Mouse (Mus musculus) c-Kit-positive CD71-positive TER-119-negative erythroid progenitor cells, embryonic 14.5 days (primary cell): ENCODE measurements around the gene Atp1a4.

ENCODE experiments used
- DNase-seq: peaks from one replicate; pipeline ENCODE4 v3.0.0-alpha.2; 2013; ENCODE audit warnings: low read depth

Gene Atp1a4

DNA sequence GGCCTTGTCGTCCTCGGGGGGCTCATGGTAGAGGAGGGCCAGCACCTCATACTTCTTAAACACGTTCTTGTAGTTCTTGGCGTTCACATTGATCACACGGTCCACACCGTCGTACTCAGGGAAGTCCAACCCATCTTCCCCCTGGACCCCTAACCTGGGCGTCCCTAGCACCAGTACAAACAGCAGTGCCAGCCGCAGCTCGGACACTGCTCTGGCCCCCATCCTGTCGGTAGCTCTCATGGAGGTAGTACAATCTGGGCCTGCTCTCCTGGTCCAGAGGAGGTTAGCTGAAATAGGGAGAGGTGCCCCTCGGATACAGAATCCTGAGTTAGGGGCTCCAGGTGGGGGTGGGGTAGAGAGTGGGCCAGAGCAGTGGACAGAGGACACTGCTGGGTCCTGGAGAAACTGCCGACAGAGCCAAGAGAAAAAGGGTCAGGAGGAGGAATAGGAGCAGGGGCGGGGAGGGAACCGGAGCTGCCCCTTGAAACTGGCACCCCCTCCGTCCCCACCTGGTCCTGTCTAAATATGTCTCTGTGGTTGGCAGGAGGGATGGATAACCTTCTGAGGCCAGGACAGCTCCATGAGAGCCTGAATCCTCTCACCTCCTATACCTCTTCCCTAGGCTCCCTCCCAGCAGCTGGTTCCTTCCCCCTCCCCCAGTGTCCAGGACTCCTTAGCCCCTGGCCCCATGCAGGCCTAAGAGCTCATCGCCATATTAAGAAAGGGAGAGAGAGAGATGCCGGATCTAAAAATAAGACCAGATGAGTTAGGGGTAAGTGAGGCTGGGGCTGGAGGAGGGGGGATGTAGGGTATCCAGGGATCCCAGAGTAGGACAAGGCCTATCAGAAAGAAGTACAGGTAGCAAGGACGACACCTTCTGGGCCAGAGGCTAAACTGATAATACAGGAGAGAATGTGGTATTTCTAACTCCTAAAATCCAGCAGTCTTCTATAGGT, 38.5 kb downstream of the Atp1a4 start, which contains the start of gene Casq1:
TSS of gene Casq1 (minus strand) at position 418 of the 956 bp plus-strand sequence.
- DNase-seq = no peak

DNA sequence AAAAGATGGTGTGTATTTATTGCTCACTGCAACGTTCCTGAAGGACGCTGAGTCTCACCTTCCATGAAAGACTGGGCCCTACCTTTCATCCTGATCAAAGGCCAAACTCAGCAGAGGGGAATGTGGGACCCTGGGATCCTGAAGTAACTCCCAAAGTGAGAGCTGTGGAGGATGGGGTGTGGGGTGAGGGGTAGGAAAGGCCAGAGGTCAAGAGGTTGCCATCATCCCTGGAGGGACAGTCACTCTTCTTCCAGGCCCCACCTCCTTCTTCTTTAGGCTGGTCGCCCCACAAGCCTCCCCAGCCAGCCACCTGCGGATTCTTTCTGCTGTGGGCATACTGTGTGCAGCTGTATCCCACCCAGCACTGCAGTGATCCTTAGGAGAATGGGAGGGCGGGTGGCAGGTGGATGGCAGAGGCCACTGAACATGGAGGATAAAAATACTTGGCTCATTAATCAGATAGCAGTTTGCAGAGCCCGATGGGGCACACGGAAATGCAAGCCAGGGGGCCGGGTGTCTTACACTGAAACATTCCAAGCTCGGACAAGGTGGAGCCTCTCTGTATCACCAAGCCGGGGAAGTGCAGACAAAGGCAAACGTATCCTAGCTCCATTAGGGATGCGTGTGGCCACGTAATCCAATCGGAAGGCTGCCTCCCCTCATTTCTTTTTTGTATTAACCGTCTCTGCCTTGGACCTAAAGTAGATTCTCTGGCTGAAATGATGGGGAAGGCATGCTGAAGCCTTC, 39.9 kb downstream of the Atp1a4 start:
- no peak for DNase-seq

DNA sequence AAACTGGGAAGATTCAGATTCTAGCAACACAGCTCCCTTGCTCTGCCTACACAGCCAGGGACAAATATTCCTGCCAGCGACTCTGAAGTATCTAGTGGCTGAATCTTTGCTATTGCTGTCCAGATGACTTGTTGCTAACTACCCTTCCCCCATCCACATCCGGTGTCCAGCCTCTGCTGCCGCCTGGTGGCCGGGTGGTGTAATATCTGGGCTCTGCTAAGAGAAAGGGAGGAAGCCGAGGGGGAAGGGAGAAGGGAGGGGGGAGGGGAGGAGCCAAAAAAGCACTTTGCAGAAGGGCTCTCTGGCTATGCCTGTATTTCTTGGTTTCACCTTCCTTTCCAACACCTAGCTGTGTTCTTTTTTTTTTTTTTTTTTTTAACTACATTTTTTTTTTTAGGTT, 41.1 kb downstream of the Atp1a4 start:
- DNase-seq = peak; percentile 75

DNA sequence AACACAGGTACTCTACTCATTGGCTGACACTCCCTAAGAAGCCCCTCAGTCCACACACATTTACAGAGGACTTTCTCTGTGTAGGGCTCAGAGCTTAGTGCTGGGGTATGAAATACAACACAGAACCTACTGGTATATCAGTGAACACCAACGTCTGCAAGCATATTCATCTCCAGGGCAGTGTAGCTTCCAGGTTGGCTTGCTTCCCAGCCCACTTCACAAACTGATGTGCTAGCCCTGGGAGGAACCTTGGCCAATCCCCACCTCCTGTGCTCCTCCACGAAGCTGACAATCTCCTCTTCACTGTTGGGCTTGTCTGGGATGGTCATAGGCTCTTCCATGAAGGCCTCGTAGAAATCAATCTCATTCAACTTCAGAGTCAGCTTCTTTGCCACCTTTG, 43.5 kb downstream of the Atp1a4 start:
- DNase-seq = no peak

DNA sequence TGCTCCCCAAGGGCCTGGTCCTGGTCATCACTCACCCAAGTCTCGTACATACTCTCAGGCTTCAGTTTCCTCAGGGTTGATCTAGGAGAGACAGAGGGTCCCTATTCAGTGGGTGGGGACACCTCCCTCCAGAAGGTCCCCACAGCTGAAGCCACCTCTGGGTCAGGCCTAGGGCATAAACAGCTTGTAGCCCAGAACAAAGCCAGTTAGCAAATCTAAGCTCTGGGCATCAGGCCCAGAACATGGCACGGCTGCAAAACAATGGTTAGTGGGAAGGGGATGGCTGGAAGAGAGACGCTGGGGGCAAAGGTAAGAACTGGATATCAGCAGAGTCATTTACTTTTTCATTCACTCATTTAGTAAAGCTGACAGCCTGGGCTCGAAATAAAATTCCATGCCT, 44.4 kb downstream of the Atp1a4 start:
- DNase-seq = no peak

DNA sequence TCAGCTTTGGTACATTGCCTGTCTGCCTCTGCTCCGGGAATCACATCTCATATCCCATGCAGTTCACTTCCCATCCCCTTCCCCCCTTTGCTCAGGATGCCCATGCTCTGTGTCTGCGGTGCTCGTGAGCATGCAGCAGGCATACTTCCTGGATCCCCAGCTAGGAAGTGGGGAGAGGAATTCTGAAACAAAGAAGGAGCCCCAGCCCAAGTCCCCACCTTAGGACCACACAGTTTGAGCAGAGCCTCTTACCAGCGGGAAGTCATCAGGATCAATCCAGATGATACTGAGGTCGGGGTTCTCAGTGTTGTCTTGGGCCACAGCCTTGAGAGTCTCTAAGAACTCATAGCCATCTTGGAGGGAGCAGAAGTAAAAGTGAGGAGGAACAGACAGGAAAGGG, 45.4 kb downstream of the Atp1a4 start:
- DNase-seq = no peak

DNA sequence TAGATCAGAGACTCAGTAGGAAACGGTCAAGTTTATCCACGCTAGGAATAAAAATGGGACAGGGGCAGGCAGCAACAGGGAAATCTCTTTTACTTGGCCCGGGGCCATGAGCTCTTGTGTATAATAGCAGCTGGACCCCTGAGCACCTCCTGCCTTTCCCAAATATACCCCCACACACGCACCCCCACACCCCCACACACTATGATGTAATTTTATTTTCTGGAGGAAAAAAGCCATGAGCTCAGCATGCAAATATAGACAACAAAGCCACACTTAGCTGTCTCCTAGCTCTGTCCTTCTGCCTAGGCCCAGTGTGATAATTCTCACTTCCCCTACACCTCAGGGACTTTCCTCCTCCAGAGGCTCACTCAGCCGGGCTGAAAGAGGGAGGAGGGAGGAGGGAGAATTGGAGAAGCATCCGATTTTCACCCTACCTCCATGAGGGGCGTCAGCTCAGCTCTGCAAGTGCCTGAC, 51.1 kb downstream of the Atp1a4 start:
- DNase-seq = no peak

DNA sequence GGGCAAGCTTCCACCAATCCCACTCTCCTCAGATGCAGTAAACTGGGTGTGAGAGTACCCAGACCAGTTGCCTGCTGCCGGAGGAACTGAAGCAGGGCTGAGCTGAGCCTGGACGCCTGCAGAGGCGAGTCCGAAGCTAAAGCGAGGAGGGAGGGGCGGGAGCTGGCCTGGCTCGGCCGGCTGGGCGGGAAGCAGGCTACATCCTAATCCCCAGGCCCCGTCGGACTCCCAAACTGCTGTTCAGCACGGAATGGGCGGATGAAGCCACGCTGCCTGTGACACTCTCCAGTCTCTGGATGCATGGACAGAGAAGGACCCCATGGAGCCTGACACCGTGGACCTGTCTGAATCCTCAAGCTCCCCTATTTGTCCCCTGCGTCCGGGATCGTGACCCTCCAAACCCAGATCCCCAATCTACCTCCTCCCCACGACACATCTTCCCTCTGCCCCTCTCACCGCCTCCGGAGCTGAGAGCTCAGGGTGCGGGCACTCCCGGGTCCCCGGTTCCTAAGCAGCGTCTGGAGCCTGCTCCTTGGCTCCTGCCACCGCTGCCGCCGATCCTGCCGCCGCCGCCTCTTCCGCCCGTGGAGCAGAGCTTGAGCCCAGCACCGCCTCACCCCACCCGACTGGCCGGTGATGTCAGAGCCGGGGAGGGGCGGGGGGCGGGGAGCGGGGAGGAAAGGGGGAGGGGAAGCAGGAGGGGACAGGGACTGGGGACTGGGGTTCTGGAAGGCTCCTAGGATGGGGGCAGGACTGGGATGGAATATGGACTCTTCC, 51.9 kb downstream of the Atp1a4 start, which contains the start of gene Pea15a:
TSS of gene Pea15a (minus strand) at position 664 of the 777 bp plus-strand sequence.
- no peak for DNase-seq

DNA sequence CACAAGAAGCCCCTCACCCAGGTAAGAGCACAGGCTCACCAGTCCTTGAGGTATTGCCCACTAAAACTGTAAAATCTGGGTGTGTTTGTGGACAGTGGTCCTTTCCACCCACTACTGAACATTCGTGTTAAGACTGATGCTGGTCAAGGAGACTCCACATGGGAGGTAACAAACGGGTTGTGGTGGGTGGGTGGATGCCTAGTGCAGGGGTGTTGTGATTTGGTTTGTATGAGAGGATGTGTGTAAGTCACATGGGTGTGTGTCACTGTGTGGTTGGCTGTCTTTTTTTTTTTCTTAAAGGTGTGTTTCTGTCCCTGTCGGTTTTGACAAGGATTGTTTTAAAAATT, 52.5 kb downstream of the Atp1a4 start:
- no peak for DNase-seq

DNA sequence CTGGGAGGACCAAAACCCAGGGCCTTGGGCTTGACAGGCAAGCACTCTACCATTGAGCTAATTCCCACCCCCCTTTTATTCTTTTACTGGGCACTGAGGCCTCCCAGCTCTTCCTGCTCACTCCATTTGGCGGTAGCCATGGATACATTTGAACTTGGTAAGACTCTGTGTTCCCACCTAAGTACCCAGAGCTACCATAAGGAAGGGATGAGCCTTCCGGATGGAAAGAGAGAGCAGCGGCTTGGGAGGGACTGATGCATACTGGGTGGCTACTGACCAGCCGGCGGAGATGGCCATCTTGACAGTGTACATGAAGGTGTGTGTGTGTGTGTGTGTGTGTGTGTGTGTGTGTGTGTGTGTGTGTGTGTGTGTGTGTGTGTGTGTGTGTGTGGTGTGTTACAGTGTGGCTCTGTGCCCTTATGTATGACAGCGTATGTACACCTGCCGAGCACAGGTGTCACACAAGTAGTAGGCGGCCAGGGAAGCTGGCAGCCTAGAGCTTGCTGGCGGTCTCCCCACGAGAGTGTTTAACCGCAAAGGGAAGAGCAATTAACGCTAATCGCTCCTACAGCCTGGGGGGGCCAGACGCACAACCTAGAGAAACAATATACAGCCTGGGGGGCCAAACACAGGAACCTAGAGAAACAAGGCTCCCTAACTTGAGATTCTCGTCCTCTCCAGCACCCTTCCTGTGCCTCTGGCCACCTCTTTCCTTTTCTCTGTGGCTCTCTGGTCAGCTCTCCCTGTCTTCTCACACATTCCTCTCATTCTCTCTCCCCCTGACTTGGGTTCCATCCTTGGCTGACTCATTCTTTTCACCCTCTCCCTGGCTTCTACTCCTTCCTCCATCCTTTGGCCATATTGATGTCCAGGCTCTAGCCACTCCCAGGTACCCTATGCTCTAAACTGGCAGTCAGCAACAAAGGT, 53.1 kb downstream of the Atp1a4 start:
- DNase-seq = no peak

DNA sequence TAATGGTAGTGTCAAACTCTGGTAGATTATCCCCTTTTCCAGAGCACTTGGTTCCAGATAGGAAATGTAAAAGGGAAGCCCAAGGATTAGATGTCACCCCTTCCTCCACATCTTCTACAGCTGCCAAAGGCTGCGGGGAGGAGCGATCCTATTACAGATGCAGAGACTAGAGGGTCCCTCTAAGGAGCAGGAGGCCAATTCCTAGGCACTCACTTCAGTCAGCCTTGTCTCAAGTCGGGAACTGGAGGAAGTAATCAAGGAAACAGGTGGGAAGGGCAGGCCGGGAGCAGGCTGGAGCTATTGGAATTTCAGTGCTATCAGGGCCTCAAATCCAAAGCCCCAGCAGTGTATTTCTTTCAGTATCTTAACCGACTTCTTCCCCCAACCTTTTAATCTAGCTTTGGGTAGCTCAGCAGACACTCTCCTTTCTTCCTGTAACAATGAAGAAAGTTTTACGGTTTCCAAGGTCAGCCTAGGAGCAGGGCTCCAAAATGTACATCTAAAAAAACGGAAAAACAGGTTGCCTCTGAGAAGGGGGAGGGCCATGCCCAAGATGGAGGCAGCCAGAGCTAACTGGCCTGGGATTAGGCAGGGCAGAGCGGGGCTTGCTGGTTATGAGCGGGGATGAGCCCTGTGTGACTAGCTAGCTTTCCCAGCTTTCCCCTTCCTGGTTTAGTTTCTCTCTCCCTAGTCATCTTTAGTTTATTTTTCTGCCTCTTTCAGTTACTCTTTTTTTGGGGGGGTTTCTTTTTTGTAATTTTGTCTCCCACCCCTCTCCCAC, 54.0 kb downstream of the Atp1a4 start:
- DNase-seq = no peak

DNA sequence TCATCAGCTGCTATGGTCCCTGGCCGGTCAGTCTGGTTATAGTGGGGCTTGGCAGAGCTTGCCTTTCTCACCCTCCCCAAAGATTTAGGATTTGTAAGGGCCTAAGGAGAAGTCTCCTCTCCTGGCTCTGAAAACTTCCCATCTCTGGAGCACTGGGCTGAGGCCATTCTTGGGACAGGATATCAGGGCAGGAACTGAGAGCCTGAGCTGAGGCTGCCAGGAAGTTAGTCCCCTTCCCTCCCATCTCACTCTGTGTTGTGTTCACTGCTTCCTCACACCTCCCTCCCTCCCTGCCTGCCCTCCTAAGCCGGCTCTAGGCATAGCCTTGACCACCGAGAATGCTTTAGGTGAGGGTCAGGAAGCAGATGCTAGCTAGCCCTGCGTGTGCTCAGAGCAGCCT, 54.6 kb downstream of the Atp1a4 start:
- DNase-seq = no peak

DNA sequence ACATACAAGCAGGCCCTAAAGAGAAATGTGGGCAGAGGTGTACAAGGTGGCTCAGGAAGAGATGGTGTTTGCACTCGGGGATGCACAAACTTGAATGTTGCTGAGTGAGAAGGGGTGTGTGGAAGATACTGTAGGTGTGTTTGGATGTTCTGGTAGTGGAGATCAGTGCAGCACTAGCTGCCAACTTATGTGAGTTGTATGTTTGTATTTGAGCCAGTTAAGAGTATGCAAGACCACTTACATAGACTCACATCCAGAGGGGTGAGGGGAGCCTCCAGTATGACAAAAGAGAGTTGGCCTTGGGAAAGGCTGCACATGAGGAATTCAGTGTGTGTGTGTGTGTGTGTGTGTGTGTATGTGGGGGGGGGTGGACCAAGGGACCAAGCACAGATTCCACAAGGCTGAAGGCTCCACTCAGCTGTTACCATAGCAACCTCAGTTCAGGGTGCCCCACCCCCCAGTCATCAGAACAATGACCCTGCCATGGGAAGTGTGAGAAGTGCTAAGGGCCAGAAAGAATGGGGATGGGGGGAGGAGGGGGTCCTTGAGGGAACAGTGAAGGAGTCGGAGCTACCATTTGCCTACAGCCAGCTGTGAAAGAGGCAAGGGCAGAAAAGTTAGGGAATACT, 55.2 kb downstream of the Atp1a4 start:
- no peak for DNase-seq

DNA sequence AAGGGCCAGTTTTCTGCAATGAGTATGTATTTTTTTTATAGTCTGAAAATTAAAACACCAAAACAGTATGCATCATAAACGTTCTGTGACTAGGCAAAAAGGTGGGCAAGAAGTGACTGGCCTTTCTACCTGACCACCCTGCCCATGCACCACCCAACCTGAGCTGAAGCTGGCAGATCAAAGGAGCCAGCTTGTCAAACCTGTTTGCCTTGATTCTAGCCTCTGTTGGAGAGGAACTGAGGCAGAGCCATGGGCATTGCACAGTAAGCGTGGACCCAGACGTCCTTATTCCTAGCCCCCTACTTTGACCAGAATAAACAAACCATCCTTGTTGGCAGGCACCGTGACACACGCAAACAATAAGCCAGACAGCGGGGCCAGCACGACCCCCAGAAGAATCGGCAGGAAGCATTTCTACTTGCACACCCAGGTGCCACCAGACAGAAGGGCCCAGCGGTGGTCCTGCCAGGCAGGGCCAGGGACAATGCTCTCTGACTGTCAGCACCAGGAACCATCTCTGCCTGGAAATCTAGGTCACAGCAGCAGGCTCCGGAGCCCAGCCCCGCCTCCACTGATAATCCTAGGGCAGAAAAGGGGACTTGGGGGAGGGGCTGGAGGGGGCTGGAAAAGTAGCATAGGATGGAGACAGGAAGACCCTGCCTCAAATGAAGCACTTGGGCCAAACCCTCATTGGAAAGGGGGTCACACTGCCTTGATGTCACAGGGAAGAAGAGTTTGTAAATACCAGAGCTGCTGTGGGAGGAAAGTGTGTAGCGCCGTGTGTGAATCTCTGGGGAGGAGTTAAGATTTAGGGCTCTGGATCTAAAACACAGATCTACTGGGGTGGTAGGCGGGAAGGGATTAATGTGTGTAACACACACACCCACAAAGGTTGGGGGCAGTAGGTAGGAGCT, 56.0 kb downstream of the Atp1a4 start:
- no peak for DNase-seq

DNA sequence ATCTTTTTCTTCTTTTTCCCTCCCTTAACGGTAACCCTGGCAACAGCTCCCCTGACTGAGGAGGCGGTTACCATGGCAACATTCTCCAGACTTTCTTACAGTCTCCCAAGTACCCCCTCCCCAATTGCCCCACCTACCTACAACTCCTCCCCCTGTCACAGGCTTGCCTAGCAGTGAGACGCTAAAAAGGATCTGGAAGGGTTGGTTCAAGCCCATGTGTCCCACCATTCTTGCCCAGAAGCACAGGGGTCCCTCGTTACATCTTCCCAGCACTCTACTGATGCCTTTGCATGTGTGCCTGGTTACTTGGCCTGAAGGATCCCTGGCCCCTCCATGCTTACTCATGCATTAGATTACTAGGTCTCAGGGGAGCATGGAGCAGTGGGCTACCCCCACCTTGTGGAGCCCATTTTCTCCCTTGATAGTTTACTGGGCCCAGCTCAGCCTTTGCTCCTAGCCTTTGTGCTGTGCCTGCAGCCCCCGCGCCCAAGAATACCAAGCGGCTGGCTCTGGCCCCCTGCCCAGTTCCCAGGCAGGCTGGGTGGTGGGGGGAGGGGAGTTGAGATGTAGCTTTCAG, 57.3 kb downstream of the Atp1a4 start:
- no peak for DNase-seq

DNA sequence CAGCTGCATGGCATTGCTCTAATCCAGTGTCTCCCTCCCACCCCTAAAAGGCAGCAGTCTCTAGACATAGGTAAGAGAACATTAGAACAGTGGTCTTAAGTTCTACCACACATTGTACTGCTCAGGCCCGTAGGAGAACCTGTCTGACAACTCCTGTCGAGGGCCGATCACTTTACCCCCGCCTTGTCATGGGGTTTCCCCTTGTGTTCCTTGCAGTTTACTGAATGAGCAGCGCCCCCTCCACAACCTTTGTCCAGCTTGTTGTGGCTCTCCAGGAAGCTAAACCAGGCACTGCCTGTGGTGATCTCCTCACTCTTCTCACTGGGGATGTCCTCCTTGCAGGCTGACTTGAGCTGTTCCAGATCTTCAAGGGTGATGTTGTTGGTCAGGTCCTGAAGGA, 58.1 kb downstream of the Atp1a4 start:
- no peak for DNase-seq

DNA sequence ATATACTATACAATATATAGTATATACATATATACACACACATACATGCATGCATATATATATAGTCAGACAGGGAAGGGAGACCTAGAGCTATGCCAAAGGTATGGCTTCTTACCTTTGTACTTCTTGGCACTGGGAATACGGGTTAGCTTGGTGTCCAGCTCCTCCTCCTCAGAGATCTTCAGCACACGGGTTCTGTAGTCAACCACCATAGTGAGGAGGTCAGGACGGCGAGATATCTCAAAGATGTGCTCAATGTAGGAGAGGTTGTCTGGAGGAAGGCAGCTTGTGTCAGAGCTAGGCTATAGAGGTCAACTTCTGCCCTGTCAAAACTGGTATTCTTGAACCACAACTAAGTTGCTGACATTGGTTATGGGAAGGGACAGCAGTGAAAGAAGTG, 59.2 kb downstream of the Atp1a4 start:
- DNase-seq = no peak

DNA sequence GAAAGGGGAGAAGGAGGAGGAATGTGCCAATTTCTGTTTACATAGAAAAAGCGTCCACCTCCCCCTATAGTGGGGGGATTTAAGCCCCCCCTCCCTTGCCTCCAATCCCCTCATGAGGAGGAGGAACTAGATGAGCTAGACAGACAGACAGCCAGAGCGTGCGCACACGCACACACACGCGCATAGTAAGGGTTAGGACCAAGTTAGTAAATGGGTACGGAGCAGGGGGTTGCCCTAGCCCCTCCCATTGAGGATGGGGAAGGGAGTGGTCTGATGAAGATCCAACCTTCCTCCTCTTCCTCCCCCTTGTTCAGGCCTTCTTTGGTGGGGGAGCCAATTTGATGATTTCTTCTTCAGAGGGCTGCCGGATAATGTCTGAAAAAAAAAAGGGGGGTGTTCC, 59.9 kb downstream of the Atp1a4 start:
- no peak for DNase-seq
